Mouse (Mus musculus) neural tube, postnatal 0 days (tissue): ENCODE results near the gene Tial1. TPM values are rescaled to one million over a fixed set of nuclear protein-coding genes. Genes with fewer than 3 reads are reported as not detected.

Experiments
- microRNA-seq: library from miRNA; unstranded; fragments of <30 nt; microRNA quantifications from one replicate; pipeline ENCODE4, GENCODE M21; 2016
- polyA plus RNA-seq: library from polyadenylated mRNA; unstranded; fragments of >200 nt; fragmentation: Nextera tagmentation; extraction: Ambion mirVana; gene quantifications from 2 replicates; pipeline ENCODE4 v1.2.1, GENCODE M21; 2015

The Tial1 gene
- 23.0 and 24.7 TPM in 2 replicates for polyA plus RNA-seq

GRCm38 (mm10) chr7:128461285-128462215, at the start of gene Tial1:
Gene Tial1, minus strand, starts transcription at chr7:128461717.

GRCm38 (mm10) chr7:128417930-128418779, 43.4 kb downstream of the Tial1 start, which contains the start of gene Rgs10:
Gene Rgs10, minus strand, starts transcription at chr7:128418758.

Small RNA genes lying within 50 kb of the gene (microRNA-seq; reads per million reads assigned to microRNA genes)
- gene Gm24365, result not detected

Other genes with a start within 250 kb of the Tial1 start
- 12.5 and 14.3 TPM in 2 replicates for gene Armc5, start 224.4 kb downstream of the Tial1 start, polyA plus RNA-seq
- 4.3 TPM in 2 replicates for gene 9130023H24Rik, start 223.7 kb downstream of the Tial1 start, polyA plus RNA-seq
- 26.8 and 30.1 TPM in 2 replicates for gene Tgfb1i1, start 214.9 kb downstream of the Tial1 start, polyA plus RNA-seq
- gene Slc5a2, start 196.1 kb downstream of the Tial1 start, polyA plus RNA-seq, result not detected in 2 replicates
- 18.3 and 18.9 TPM in 2 replicates for gene BC017158, start 163.5 kb downstream of the Tial1 start, polyA plus RNA-seq
- 97.7 and 106 TPM in 2 replicates for gene Rgs10, start 43.0 kb downstream of the Tial1 start, polyA plus RNA-seq
- 5.3 and 5.5 TPM in 2 replicates for gene Bag3, start 61.9 kb upstream of the Tial1 start, polyA plus RNA-seq
- gene Inpp5f, start 149.6 kb upstream of the Tial1 start, polyA plus RNA-seq, result 418 and 447 TPM in 2 replicates